16 mouse cellular contexts compared by ENCODE assay signal in the genomic region with DNA sequence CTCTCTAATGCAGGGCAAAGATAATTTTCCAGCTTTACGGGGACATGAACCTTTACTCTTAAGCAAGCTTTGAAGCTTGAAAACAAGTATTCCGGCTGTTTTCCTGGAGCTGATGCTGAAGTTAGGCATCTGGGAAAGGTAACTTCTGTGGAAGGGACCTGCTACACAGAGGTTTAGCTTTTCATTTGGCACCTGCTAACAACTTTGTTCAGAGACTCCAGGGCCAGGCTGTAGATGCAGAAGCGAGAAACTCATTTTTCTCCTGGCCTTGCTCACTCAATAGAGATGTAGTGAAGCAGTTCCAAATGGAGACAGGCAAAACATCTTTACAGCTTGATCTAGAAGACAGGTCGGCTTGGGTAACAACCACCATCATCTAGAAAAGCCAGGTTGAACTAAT.
"Had no signal": no experiment of that assay in that cellular context is flagged by ENCODE, and none has a peak within 500 bp of the region (broad histone marks: within the 10 kb centered on the region; RNA-seq: fewer than 3 reads in every experiment).

No protein-coding gene starts in this region.

- H3K9me3 ChIP-seq: neural tube, embryonic 13.5 days; neural tube, embryonic 15.5 days; stomach, embryonic 15.5 days had no signal

- H3K4me3 ChIP-seq: neural tube, embryonic 13.5 days; neural tube, embryonic 15.5 days; stomach, embryonic 15.5 days had no signal

- H3K9ac ChIP-seq: neural tube, embryonic 13.5 days; neural tube, embryonic 15.5 days; stomach, embryonic 15.5 days had no signal

- H3K27me3 ChIP-seq: neural tube, embryonic 13.5 days; neural tube, embryonic 15.5 days; stomach, embryonic 15.5 days had no signal

- DNase-seq: retina, postnatal 1 day; right cerebral cortex, adult 18-20 months; right cerebral cortex, postnatal 14 days; right cerebral cortex, postnatal 25 days; right cerebral cortex, postnatal 4 days; spleen, adult 18-20 months; thymus, adult 18-20 months; thymus, adult 2 months; thymus, postnatal 14 days; thymus, postnatal 25 days; thymus, postnatal 36 days; thymus, postnatal 4 days had no signal

- H3K27ac ChIP-seq: neural tube, embryonic 13.5 days; neural tube, embryonic 15.5 days; stomach, embryonic 15.5 days; stomach, postnatal 0 days had no signal

- H3K4me1 ChIP-seq: neural tube, embryonic 13.5 days; neural tube, embryonic 15.5 days; stomach, embryonic 15.5 days had no signal
